Mouse (Mus musculus) liver, adult 2 months (tissue): ENCODE measurements around the gene Mef2c. TPM values are rescaled to one million over a fixed set of nuclear protein-coding genes. Genes with fewer than 3 reads are reported as not detected.

Source experiments
- DNase-seq: peaks from one replicate; pipeline ENCODE4 v3.0.0-alpha.2; 2011; ENCODE audit warnings: low read depth, low spot score; ENCODE audit errors: extremely low read depth
- H3K27ac ChIP-seq: fragments of 200-500 bp; replicated peaks from 2 replicates; pipeline ENCODE4 v1.5.1; 2012; ENCODE audit warnings: low read depth, mild to moderate bottlenecking, control low read depth, inconsistent platforms, low read length; ENCODE audit not compliant: insufficient read depth
- H3K27me3 ChIP-seq: fragments of 200-500 bp; 2 replicates; pipeline ENCODE4 v1.6.1; 2012; ENCODE audit warnings: mild to moderate bottlenecking, moderate library complexity, low read length, inconsistent platforms; ENCODE audit not compliant: control insufficient read depth, insufficient read depth
- H3K36me3 ChIP-seq: fragments of 200-500 bp; 2 replicates; pipeline ENCODE4 v1.6.1; 2012; ENCODE audit warnings: low read length, inconsistent platforms; ENCODE audit not compliant: control insufficient read depth, insufficient read depth
- H3K4me1 ChIP-seq: fragments of 200-500 bp; 2 replicates; pipeline ENCODE4 v1.6.1; 2011; ENCODE audit warnings: low read length; ENCODE audit not compliant: control insufficient read depth, insufficient read depth
- H3K4me3 ChIP-seq: fragments of 200-500 bp; 2 replicates; pipeline ENCODE4 v1.5.1; 2011; ENCODE audit warnings: low read depth, mild to moderate bottlenecking, control low read depth, low read length, moderate library complexity; ENCODE audit not compliant: insufficient read depth
- H3K79me2 ChIP-seq: fragments of 200-500 bp; 2 replicates; pipeline ENCODE4 v1.6.1; 2012; ENCODE audit warnings: inconsistent platforms, mild to moderate bottlenecking, low read length, moderate library complexity; ENCODE audit not compliant: control insufficient read depth, insufficient read depth
- H3K9ac ChIP-seq: fragments of 200-500 bp; 2 replicates; pipeline ENCODE4 v1.6.1; 2012; ENCODE audit warnings: low read depth, mild to moderate bottlenecking, control low read depth, inconsistent platforms, low read length
- CTCF ChIP-seq: fragments of 200-500 bp; IDR thresholded peaks from 2 replicates; pipeline ENCODE4 v1.5.1; 2011; ENCODE audit warnings: low read depth, low read length, control low read depth
- POLR2A ChIP-seq: fragments of 200-500 bp; IDR thresholded peaks from 2 replicates; pipeline ENCODE4 v1.6.1; 2011; ENCODE audit warnings: low read length, control low read depth; ENCODE audit not compliant: insufficient read depth; ENCODE audit errors: extremely low read depth
- WGBS: fragments of 180-500 bp; shearing (Covaris S2); methylation state at CpG from one replicate; pipeline ENCODE4 v1.1.7; 2018; 5-methylcytosine and 5-hydroxymethylcytosine counted together
- polyA plus RNA-seq: library from polyadenylated mRNA; depleted of rRNA; stranded (reverse); fragments of >200 nt; gene quantifications from 2 replicates; pipeline ENCODE4 v1.2.3, GENCODE M21; 2012
- total RNA-seq: library from RNA; depleted of rRNA; stranded (reverse); fragments of >200 nt; gene quantifications from 2 replicates; pipeline ENCODE4 v1.2.3, GENCODE M21; 2014

Mef2c gene
- total and polyA plus RNA-seq, 2 experiments = 1.3 to 3.9 TPM

GRCm38 (mm10) chr13:83601741-83602140 lies 97.9 kb downstream of the Mef2c start:
- no peak overlapping the region for H3K4me3 ChIP-seq
- H3K27ac ChIP-seq = no peak overlapping the region
- H3K9ac ChIP-seq = no peak overlapping the region
- H3K4me1 ChIP-seq = no peaks in the 10 kb centered on the region; the same call in 1 of the 2 replicates
- H3K27me3 ChIP-seq = no peaks in the 10 kb centered on the region
- WGBS = 87% methylated on average over 4 of the region's 4 CpGs
- no peak for TF ChIP-seq CTCF
- TF ChIP-seq POLR2A = no peak
- DNase-seq = no peak
- no peaks in the 10 kb centered on the region for H3K36me3 ChIP-seq
- H3K79me2 ChIP-seq = no peaks in the 10 kb centered on the region

- no peak overlapping the region; the same call in 1 of the 2 replicates for H3K27ac ChIP-seq
- TF ChIP-seq POLR2A (no peak), CTCF (no peak)
- WGBS = 59% methylated on average over 7 of the region's 7 CpGs
- no peak overlapping the region for H3K9ac ChIP-seq
- H3K4me3 ChIP-seq = no peak overlapping the region
- H3K4me1 ChIP-seq = no peaks in the 10 kb centered on the region; the same call in 1 of the 2 replicates
- H3K36me3 ChIP-seq = no peaks in the 10 kb centered on the region
- no peaks in the 10 kb centered on the region for H3K27me3 ChIP-seq
- no peak for DNase-seq
- H3K79me2 ChIP-seq = no peaks in the 10 kb centered on the region
These were observed 99.8 kb downstream of the Mef2c start for GRCm38 (mm10) chr13:83603373-83604265.

- WGBS = 64% methylated on average over 3 of the region's 3 CpGs
- H3K36me3 ChIP-seq = no peaks in the 10 kb centered on the region
- H3K79me2 ChIP-seq = no peaks in the 10 kb centered on the region
- H3K27me3 ChIP-seq = no peaks in the 10 kb centered on the region
- no peak overlapping the region for H3K9ac ChIP-seq
- H3K4me1 ChIP-seq = no peaks in the 10 kb centered on the region; the same call in 1 of the 2 replicates
- TF ChIP-seq POLR2A (no peak), CTCF (no peak)
- DNase-seq = no peak
- H3K4me3 ChIP-seq = no peak overlapping the region
- no peak overlapping the region for H3K27ac ChIP-seq
These were observed 100.5 kb downstream of the Mef2c start for GRCm38 (mm10) chr13:83604320-83604719.

GRCm38 (mm10) chr13:83604785-83605184 lies 101.0 kb downstream of the Mef2c start:
- Histone ChIP-seq H3K4me3 (no peak overlapping the region), H3K4me1 (no peaks in the 10 kb centered on the region; the same call in 1 of the 2 replicates), H3K27me3 (no peaks in the 10 kb centered on the region), H3K36me3 (no peaks in the 10 kb centered on the region), H3K27ac (no peak overlapping the region), H3K9ac (no peak overlapping the region), H3K79me2 (no peaks in the 10 kb centered on the region)
- TF ChIP-seq CTCF (no peak), POLR2A (no peak)
- DNase-seq = no peak
- WGBS = 63% methylated on average over 4 of the region's 4 CpGs

GRCm38 (mm10) chr13:83607883-83608581 lies 104.2 kb downstream of the Mef2c start:
- Histone ChIP-seq H3K27me3 (no peaks in the 10 kb centered on the region), H3K9ac (no peak overlapping the region), H3K4me3 (no peak overlapping the region), H3K79me2 (no peaks in the 10 kb centered on the region), H3K4me1 (no peaks in the 10 kb centered on the region; the same call in 1 of the 2 replicates), H3K27ac (no peak overlapping the region), H3K36me3 (no peaks in the 10 kb centered on the region)
- DNase-seq = no peak
- WGBS = 58% methylated on average over 4 of the region's 4 CpGs
- TF ChIP-seq CTCF = no peak
- no peak for TF ChIP-seq POLR2A
